Mouse (Mus musculus) naive thymus-derived CD4-positive, alpha-beta T cell, adult 2 months (primary cell): ENCODE measurements around the gene Ankrd23.
"Not testable (repeated sequence)": the region's sequence is repeated elsewhere in the genome, so short reads cannot be mapped to it uniquely, and the experiment has no call there.

ENCODE experiments used
- DNase-seq: peaks from one replicate; pipeline ENCODE4 v3.0.0-alpha.2; 2011; ENCODE audit warnings: low read depth

Gene Ankrd23

GRCm38 (mm10) chr1:36536783-36537182 is at the start of gene Ankrd23:
Gene Ankrd23, minus strand, starts transcription at chr1:36536883.
- DNase-seq = not testable (repeated sequence)

GRCm38 (mm10) chr1:36586288-36586687 is 49.6 kb upstream of the Ankrd23 start:
- no peak for DNase-seq

DNA sequence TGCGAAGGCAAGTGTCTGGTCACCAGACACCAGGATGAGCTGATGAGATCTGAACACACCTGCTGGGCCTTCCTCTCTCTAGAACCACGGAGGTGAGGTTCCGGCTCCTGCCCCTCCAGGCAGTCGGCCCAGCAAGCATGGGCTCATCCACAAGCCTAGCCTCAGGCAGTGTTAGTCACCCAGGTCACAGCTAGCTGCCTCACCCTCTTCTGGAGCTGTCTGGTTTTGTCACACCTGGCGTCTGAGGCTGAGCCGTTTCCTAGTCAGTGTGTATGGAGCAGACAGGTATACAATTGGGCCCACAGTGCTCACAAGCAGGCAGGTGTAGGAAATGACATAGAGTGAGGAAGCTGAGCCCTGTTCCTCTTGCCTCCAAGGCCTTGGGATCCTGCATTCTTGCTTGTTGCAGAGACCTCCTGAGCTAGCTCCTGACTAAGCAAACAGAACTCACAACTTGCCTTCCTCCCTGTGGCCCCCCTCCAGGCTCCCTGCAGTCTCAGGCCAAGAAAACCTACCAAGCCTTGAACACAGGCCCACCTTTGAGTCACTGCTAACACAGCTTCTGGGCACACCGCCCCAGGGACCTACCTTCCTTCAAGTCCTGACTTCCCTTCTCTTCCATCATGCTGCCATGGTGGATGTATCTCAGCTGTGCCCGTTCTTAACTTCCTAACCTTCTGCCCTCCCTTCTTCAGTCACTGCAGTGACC is 46.9 kb upstream of the Ankrd23 start:
- no peak for DNase-seq

DNA sequence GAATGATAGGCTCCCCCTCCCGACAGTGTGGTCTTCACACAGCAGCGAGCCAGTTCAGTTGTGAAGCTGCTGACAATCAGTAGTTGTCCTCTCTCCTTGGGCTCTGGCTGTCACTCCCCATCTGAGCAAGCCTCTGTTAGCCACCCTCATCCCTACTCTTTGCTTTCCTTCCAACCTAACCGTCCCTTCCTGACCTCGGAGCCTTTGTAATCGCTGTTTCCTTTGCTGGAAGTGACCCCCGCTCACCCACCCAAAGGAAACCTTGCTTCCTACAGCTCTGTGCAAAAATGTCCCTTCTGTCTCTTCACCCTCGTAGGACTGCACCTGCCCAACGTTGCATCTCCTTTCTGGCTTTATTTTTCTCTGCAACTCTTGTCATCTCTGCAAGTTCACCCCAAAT is 45.5 kb upstream of the Ankrd23 start:
- DNase-seq = no peak

- no peak for DNase-seq
Observed at GRCm38 (mm10) chr1:36581260-36581659, 44.6 kb upstream of the Ankrd23 start.

DNA sequence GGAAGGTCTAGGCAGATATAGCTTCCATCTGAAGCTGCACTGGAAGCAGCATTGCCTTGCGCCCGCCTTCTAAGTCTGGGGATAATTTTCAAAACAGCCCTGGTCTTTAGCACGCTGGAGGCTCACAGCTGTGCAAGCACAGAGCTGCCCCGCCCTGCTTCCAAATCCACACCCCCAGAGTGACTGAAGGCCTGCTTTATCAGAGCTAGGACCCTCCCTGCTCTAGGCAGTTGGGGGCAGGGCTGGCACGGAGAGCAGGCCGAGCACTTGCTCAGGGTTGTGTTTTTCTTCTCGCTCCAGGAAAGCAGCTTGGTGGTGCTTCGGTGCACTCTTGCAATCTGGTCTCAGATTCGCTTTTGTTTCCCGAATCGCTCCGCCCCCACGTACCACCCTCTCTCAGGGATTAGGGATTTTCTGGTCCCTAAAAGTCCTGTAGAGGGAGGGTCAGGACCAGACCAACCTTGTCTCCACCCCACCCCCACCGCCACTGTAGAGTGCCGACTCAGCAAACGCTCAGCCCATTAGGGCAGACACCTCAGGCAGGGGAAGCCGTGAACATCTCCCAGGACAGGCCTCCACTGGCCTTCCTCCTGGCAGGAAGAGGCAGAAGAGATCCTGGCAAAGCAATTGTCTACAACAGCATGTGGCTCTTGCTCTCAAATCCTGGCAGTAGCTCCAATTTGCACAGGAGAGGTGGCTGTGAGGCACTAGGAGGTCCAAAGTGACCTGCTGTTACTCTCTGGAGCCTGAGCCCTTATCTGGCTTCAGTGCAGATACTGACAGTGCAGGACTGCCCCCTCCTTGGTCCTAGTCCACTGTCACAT is 43.9 kb upstream of the Ankrd23 start:
- DNase-seq = no peak

- no peak for DNase-seq
Observed at GRCm38 (mm10) chr1:36579974-36580383, 43.3 kb upstream of the Ankrd23 start.

- no peak for DNase-seq
Observed at GRCm38 (mm10) chr1:36576991-36577675, 40.5 kb upstream of the Ankrd23 start.

DNA sequence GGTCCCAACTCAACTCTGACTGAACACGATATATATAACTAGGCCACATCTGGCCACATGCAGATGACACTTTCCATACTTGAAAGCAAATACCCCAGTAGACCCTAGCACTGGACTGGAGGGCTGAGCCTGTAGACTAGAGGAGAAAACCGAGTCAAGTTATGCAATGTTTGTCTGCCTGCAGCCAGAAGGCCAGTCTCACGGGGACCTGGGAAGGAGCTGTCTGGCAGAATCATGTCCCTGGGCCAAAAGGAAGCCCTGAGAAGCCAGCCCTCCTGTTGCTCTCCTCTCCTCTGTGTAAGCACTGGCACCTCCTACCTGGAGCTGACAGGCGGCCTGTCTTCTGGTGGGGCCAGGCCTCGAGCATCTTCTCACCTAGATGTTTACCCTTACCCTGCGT is 38.7 kb upstream of the Ankrd23 start:
- DNase-seq = no peak

DNA sequence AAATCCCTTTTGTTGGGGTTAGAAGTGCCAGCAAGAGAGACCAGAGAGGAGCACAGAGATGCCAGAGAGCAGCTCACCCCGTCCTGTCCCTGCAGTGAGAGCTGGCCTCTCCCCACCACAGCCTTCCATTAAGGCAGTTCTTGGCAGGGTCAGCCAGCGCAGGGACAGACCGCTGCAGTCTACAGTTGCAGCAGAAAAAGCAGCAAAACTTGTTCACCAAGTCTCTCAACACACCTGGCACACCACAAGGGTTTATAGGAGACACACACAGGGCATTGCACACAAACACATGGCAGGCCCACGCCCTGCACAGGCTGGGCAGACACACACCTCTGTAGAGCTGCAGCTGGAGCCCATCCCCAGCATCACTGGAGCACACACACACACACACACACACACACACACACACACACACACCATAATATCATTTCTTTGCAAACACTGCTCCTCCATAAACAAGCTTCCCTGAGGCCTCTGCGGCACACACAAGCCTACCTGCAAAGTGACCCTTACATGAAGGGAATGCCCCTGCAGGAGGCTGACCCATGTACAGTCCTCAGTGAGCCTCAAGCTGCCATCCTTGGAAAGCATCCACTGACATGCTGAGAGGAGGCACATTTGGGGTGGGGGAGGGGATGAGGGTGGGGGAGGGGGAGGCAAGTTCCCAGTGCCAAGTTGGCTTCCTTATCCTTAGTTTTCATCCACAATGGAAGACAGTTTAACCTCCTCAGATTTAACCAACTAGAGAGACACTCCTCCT is 37.7 kb upstream of the Ankrd23 start:
- DNase-seq = no peak

DNA sequence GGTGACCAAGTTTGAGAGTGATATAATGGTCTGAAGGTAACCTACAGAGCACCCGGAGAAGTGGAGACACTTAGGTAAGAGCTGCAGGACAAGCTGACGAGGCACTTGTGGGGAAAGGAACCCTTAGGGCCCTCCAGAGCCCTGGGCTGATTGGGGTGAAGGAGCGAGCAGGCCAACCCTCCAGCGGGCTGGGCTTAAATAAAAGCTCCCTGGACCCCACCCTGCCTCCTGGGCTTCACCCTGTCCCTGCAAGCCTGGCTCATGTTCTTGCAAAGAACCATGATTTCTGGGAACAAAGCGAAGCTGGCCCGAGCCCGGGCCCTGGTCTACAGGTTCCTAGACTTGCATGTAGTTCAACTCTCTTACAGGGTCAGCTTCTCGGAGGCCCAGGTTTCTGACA is 36.8 kb upstream of the Ankrd23 start:
- no peak for DNase-seq

- DNase-seq = no peak
Observed at GRCm38 (mm10) chr1:36572709-36573108, 36.0 kb upstream of the Ankrd23 start.

- DNase-seq = no peak
Observed at GRCm38 (mm10) chr1:36572140-36572700, 35.5 kb upstream of the Ankrd23 start.

- no peak for DNase-seq
Observed at GRCm38 (mm10) chr1:36571627-36572026, 34.9 kb upstream of the Ankrd23 start.

GRCm38 (mm10) chr1:36570320-36570719 is 33.6 kb upstream of the Ankrd23 start:
- no peak for DNase-seq

DNA sequence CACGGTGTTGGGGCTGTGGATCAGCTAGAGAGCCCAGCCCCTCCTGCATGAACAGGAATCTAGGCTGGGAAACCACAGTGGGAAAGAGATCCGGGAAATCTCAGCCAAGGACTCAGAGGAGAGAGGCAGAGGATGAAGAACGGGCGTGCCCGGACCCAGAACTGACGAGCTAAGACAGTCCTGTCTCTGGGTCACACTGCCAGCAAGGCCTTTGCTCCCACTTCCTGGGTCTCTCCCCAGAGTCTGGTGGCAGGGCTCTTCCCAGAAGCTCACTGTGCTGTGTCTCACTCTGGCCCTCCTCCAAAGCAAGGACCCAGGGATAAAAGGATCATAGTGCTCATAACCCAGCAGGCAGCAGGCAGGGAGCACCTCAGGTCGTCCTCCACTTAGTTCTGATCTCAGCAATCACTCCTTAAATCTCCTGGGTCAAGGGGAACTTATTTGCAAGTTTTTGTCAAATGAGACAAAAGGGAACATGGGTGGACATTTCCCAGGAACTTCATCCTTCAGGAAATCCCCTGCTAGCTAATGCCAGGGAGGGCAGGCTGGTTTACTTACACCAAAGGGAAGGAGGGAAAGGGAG is 33.1 kb upstream of the Ankrd23 start:
- no peak for DNase-seq

DNA sequence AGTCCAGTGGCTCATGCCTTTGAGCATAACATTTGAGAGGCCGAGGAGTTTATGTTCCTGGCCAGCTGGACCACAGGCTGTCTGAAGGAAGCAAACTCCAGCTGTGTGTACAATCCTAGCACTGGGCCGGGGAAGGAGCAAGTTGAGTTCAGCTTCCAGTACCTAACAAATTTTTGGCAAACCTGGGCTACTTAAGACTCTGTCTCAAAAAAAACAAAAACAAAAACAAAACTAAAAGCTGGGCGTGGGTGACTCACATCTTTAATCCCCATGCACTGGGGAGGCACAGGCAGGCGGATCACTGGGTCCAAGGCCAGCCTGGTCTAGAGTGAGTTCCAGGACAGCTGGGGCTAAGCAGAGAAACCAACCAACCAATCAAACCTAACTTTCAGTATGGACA is 32.1 kb upstream of the Ankrd23 start:
- DNase-seq = no peak

- no peak for DNase-seq
Observed at GRCm38 (mm10) chr1:36567818-36568603, 31.3 kb upstream of the Ankrd23 start.

- no peak for DNase-seq
Observed at GRCm38 (mm10) chr1:36566425-36566824, 29.7 kb upstream of the Ankrd23 start.

DNA sequence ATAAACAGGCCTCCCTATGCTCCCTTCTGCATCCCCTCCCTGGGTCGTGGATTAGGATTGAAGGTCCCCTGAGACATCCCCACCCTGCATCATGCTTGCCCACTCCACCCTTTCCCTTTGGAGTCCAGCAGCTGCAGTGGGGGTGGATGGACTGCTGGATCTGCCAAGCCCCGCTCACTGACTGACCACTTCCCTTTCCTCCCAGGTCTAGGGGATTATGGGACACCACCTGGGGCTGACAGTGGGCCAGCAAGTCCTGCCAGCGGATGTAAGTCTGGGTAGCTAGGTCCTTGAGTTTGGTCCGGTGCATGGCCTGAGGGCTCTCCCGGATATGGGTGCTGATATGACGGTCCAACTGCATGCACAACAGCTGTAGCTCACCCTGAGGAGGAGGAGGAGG is 27.4 kb upstream of the Ankrd23 start:
- no peak for DNase-seq

DNA sequence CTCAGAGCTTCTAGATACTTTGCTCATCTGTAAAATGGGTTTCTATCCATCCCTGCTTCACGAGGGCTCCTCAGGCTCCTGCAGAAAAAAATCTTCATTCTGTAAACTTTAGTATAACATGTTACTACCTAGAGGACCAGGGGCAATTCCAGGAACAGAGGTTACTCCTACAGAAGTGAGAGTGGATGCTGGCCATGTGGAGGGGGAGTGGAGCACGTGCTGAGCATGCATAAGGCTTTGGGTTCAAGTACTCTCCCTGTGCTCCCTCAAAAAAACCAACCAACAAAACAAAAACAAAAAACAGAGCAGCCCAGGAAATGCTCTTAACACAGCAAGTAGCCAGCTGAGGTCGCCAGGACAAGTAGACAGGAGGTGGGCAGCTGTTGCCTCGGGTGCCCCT is 26.9 kb upstream of the Ankrd23 start:
- no peak for DNase-seq
